Mouse (Mus musculus) liver, postnatal 0 days (tissue): ENCODE results near the gene Prkca.

Experiments
- CTCF ChIP-seq: sonication (generic); IDR thresholded peaks from 2 replicates; pipeline ENCODE4 v1.5.1; 2016; ENCODE audit warnings: antibody characterized with exemption, low read depth
- EP300 ChIP-seq: IDR thresholded peaks from 2 replicates; pipeline ENCODE4 v1.6.1; 2016; ENCODE audit warnings: antibody characterized with exemption, low read depth, mild to moderate bottlenecking

- TF ChIP-seq CTCF: no peak
- TF ChIP-seq EP300: no peak
These were observed 250.5 kb downstream of the Prkca start for GRCm38 (mm10) chr11:108093248-108093647.
